Mouse (Mus musculus): ENCODE results near the gene Lenep. TPM values are rescaled to one million over a fixed set of nuclear protein-coding genes. Genes with fewer than 3 reads are reported as not detected.

Gene Lenep
- total and polyA plus RNA-seq, 3 experiments, result not detected

- dilution Hi-C loops (cut with MboI; ENCODE audit: extremely low pct_ligation_motif_present, extremely low pct_unique_long_range_greater_than_20kb, low sequenced_read_pairs), result no loop called here
- no peaks in the 10 kb centered on the region for H3K9me3 ChIP-seq (replicated peaks; ENCODE audit: low read length)
- H3K4me2 ChIP-seq (ENCODE audit: insufficient read depth, low read depth, poor library complexity, severe bottlenecking), result peak overlapping the region; percentile 79
- peak overlapping the region; percentile 97 for H3K9ac ChIP-seq (ENCODE audit: insufficient read depth, low read depth)
- no peaks in the 10 kb centered on the region for H3K27me3 ChIP-seq (replicated peaks)
- peaks cover 49% of the 10 kb centered on the region for H3K79me2 ChIP-seq (replicated peaks; ENCODE audit: control insufficient read depth, extremely low read depth, insufficient read depth, poor library complexity, severe bottlenecking)
- in situ Hi-C loops (cut with MboI; ENCODE audit: low pct_ligation_motif_present, low pct_unique_long_range_greater_than_20kb, low sequenced_read_pairs), result no loop called here
- H3K4me1 ChIP-seq (ENCODE audit: control insufficient read depth in 1 of 2, insufficient read depth in 2 of 2), result peaks cover 12 to 62% of the 10 kb centered on the region in 2 experiments
- H3K27ac ChIP-seq (ENCODE audit: insufficient read depth, low read depth), result peak overlapping the region; percentile 99
- H3K36me3 ChIP-seq (replicated peaks in 1 of 2; ENCODE audit: control insufficient read depth in 1 of 2, insufficient read depth in 1 of 2, low read length in 1 of 2), result peaks cover 4 to 10% of the 10 kb centered on the region in 2 experiments
- peak; percentile 81 for DNase-seq (ENCODE audit: extremely low read depth)
- H3K4me3 ChIP-seq (replicated peaks in 1 of 3; ENCODE audit: low read depth in 2 of 3, low read length in 2 of 3, poor library complexity in 1 of 3), result peak overlapping the region; percentile 51 to 59 (median 54)
- no peak for TF ChIP-seq ZNF384 (IDR thresholded peaks at IDR 0.05; ENCODE audit: low read depth, low read length)
- no peak for TF ChIP-seq MAX (IDR thresholded peaks at IDR 0.05; ENCODE audit: low read length)
- TF ChIP-seq SIN3A (IDR thresholded peaks at IDR 0.05; ENCODE audit: low read length), result peak; percentile 39; the same call in 1 of the 2 replicates
- no peak for TF ChIP-seq JUN (IDR thresholded peaks at IDR 0.05; ENCODE audit: insufficient read depth, low read depth, low read length)
- TF ChIP-seq GABPA (IDR thresholded peaks at IDR 0.05; ENCODE audit: insufficient replicate concordance, low read depth, low read length), result peak; percentile 78; the same call in 1 of the 2 replicates
- no peak; the same call in 1 of the 2 replicates for TF ChIP-seq NRF1 (IDR thresholded peaks at IDR 0.05; ENCODE audit: low read depth, low read length)
- peak; percentile 31; the same call in 1 of the 2 replicates for TF ChIP-seq NELFE (IDR thresholded peaks at IDR 0.05; ENCODE audit: low read depth, low read length)
- no peak for TF ChIP-seq SMC3 (IDR thresholded peaks at IDR 0.05; ENCODE audit: low read depth, low read length)
- TF ChIP-seq CHD1 (IDR thresholded peaks at IDR 0.05; ENCODE audit: low read depth, low read length), result no peak; the same call in 1 of the 2 replicates
- peak; percentile 11; the same call in 1 of the 2 replicates for TF ChIP-seq MYC (IDR thresholded peaks at IDR 0.05; ENCODE audit: low read depth, low read length)
- 0 out of 2 replicates have a peak, but pooled peaks have one; percentile 8 for TF ChIP-seq RCOR1 (conservative IDR thresholded peaks at IDR 0.05; ENCODE audit: low read depth, low read length)
- TF ChIP-seq TBP (conservative IDR thresholded peaks at IDR 0.05; ENCODE audit: low read depth, low read length), result 0 out of 2 replicates have a peak, but pooled peaks have one; percentile 54
- TF ChIP-seq USF1 (IDR thresholded peaks at IDR 0.05; ENCODE audit: low read depth, low read length), result no peak
- TF ChIP-seq MAZ (IDR thresholded peaks at IDR 0.05; ENCODE audit: low read depth, low read length), result peak; percentile 86
- no peak for TF ChIP-seq ZC3H11A (IDR thresholded peaks at IDR 0.05; ENCODE audit: low read depth, low read length)
- peak; percentile 79 for TF ChIP-seq MXI1 (IDR thresholded peaks at IDR 0.05; ENCODE audit: low read depth, low read length)
- TF ChIP-seq ELF1 (IDR thresholded peaks at IDR 0.05; ENCODE audit: low read depth, low read length), result peak; percentile 64
- TF ChIP-seq PAX5 (IDR thresholded peaks at IDR 0.05; ENCODE audit: low read length), result no peak
- TF ChIP-seq MAFK (IDR thresholded peaks at IDR 0.05; ENCODE audit: insufficient replicate concordance, low read length), result no peak
- TF ChIP-seq KAT2A (IDR thresholded peaks at IDR 0.05; ENCODE audit: insufficient replicate concordance, low read length), result peak; percentile 99
- peak; percentile 51; the same call in 1 of the 2 replicates for TF ChIP-seq MEF2A (IDR thresholded peaks at IDR 0.05; ENCODE audit: borderline replicate concordance, low read depth, low read length)
- TF ChIP-seq CTCF (conservative IDR thresholded peaks at IDR 0.05 in 1 of 2, IDR thresholded peaks at IDR 0.05 in 1 of 2; ENCODE audit: low read depth in 2 of 2, low read length in 2 of 2), result no peak
- 0 out of 2 replicates have a peak, but pooled peaks have one; percentile 22 for TF ChIP-seq BHLHE40 (IDR thresholded peaks at IDR 0.05; ENCODE audit: low read depth, low read length)
- TF ChIP-seq TCF12 (IDR thresholded peaks at IDR 0.05; ENCODE audit: low read depth, low read length), result peak; percentile 48; the same call in 1 of the 2 replicates
- no peak for TF ChIP-seq IRF4 (IDR thresholded peaks at IDR 0.05; ENCODE audit: low read depth, low read length)
- TF ChIP-seq POLR2A (IDR thresholded peaks at IDR 0.05; ENCODE audit: low read depth, low read length), result peak; percentile 68
- no peak for TF ChIP-seq JUND (conservative IDR thresholded peaks at IDR 0.05; ENCODE audit: low read depth, low read length)
- TF ChIP-seq USF2 (conservative IDR thresholded peaks at IDR 0.05; ENCODE audit: low read depth, low read length), result no peak
- TF ChIP-seq POLR2AphosphoS2 (IDR thresholded peaks at IDR 0.05; ENCODE audit: low read depth, low read length), result no peak
- TF ChIP-seq ZKSCAN1 (IDR thresholded peaks at IDR 0.05; ENCODE audit: borderline replicate concordance, low read depth, low read length), result no peak
- no peak for TF ChIP-seq E2F4 (IDR thresholded peaks at IDR 0.05; ENCODE audit: insufficient replicate concordance, low read depth, low read length)
- no peak for TF ChIP-seq ETS1 (conservative IDR thresholded peaks at IDR 0.05; ENCODE audit: low read depth, low read length)
- no peak; the same call in 1 of the 2 replicates for TF ChIP-seq EP300 (IDR thresholded peaks at IDR 0.05; ENCODE audit: low read length)
- peak; percentile 29; the same call in 1 of the 2 replicates for TF ChIP-seq ZMIZ1 (IDR thresholded peaks at IDR 0.05; ENCODE audit: low read depth, low read length)
- TF ChIP-seq HCFC1 (IDR thresholded peaks at IDR 0.05; ENCODE audit: low read depth, low read length), result peak; percentile 100
- no peak for TF ChIP-seq UBTF (IDR thresholded peaks at IDR 0.05; ENCODE audit: low read depth, low read length)
- no peak; the same call in 1 of the 2 replicates for TF ChIP-seq CHD2 (IDR thresholded peaks at IDR 0.05; ENCODE audit: low read length)
Observed at GRCm38 (mm10) chr3:89388901-89389740, 13.5 kb downstream of the Lenep start.
